Mouse (Mus musculus) CH12.LX (cell line): ENCODE results near the gene Npy4r. TPM values are rescaled to one million over a fixed set of nuclear protein-coding genes. Genes with fewer than 3 reads are reported as not detected.

Experiments used
- DNase-seq: peaks from one replicate; pipeline ENCODE4 v3.0.0-alpha.2; 2013; ENCODE audit errors: extremely low read depth
- H3K27ac ChIP-seq: 2 replicates; pipeline ENCODE4 v1.5.1; 2012; ENCODE audit warnings: low read depth, mild to moderate bottlenecking, control low read depth, moderate library complexity; ENCODE audit not compliant: insufficient read depth
- H3K27me3 ChIP-seq: replicated peaks from 2 replicates; pipeline ENCODE3; 2012; ENCODE audit warnings: inconsistent platforms
- H3K36me3 ChIP-seq, 2 experiments: replicated peaks in 1 of 2; 2 replicates each; pipeline versions ENCODE3 to v1.6.1; 2012; ENCODE audit warnings: inconsistent platforms in 1 of 2, low read length in 1 of 2, mild to moderate bottlenecking in 1 of 2, mixed read lengths in 1 of 2, moderate library complexity in 1 of 2; ENCODE audit not compliant: control insufficient read depth in 1 of 2, insufficient read depth in 1 of 2
- H3K4me1 ChIP-seq, 2 experiments: 2 replicates each; pipeline ENCODE4 v1.6.1; 2012; ENCODE audit warnings: inconsistent platforms in 1 of 2, moderate library complexity in 1 of 2; ENCODE audit not compliant: insufficient read depth in 2 of 2, control insufficient read depth in 1 of 2
- H3K4me2 ChIP-seq: 2 replicates; pipeline ENCODE4 v1.6.1; 2012; ENCODE audit warnings: low read depth, mild to moderate bottlenecking, control low read depth; ENCODE audit not compliant: poor library complexity, insufficient read depth, severe bottlenecking
- H3K4me3 ChIP-seq, 3 experiments: fragments of 150-350 bp in 1 of 3; sonication (generic) in 1 of 3; replicated peaks in 1 of 3; 2 replicates each; pipeline versions ENCODE3 to v1.5.1; 2011 to 2012; ENCODE audit warnings: low read depth in 2 of 3, low read length in 2 of 3, mild to moderate bottlenecking in 2 of 3, moderate library complexity in 2 of 3, control low read depth in 1 of 3, improper control_type of control experiment in 1 of 3, inconsistent platforms in 1 of 3, mixed read lengths in 1 of 3; ENCODE audit not compliant: poor library complexity in 1 of 3
- H3K79me2 ChIP-seq: replicated peaks from 2 replicates; pipeline ENCODE4 v1.6.1; 2012; ENCODE audit warnings: mild to moderate bottlenecking, moderate library complexity; ENCODE audit not compliant: control insufficient read depth, poor library complexity, insufficient read depth, severe bottlenecking; ENCODE audit errors: extremely low read depth
- H3K9ac ChIP-seq: 2 replicates; pipeline ENCODE4 v1.6.1; 2012; ENCODE audit warnings: low read depth, mild to moderate bottlenecking, control low read depth, moderate library complexity; ENCODE audit not compliant: insufficient read depth
- H3K9me3 ChIP-seq: replicated peaks from 2 replicates; pipeline ENCODE3; 2012; ENCODE audit warnings: low read length, inconsistent platforms, mixed read lengths
- BHLHE40 ChIP-seq: IDR thresholded peaks from 2 replicates; pipeline ENCODE4 v1.6.1; 2011; ENCODE audit warnings: mild to moderate bottlenecking, low read depth, low read length, improper control_type of control experiment
- CTCF ChIP-seq, 2 experiments: IDR thresholded peaks in 1 of 2; conservative IDR thresholded peaks in 1 of 2; 2 replicates each; pipeline ENCODE4 v1.5.1; 2011 to 2012; ENCODE audit warnings: low read depth in 2 of 2, low read length in 2 of 2, improper control_type of control experiment in 1 of 2, inconsistent platforms in 1 of 2, mild to moderate bottlenecking in 1 of 2, moderate library complexity in 1 of 2
- E2F4 ChIP-seq: IDR thresholded peaks from 2 replicates; pipeline ENCODE4 v1.6.1; 2011; ENCODE audit warnings: low read depth, low read length, improper control_type of control experiment; ENCODE audit not compliant: insufficient replicate concordance
- ELF1 ChIP-seq: IDR thresholded peaks from 2 replicates; pipeline ENCODE4 v1.6.1; 2014; ENCODE audit warnings: low read depth, mild to moderate bottlenecking, inconsistent platforms, low read length, improper control_type of control experiment
- EP300 ChIP-seq: IDR thresholded peaks from 2 replicates; pipeline ENCODE4 v1.6.1; 2011; ENCODE audit warnings: low read length, improper control_type of control experiment
- ETS1 ChIP-seq: conservative IDR thresholded peaks from 2 replicates; pipeline ENCODE4 v1.6.1; 2012; ENCODE audit warnings: low read depth, mild to moderate bottlenecking, inconsistent platforms, low read length, improper control_type of control experiment, moderate library complexity
- IRF4 ChIP-seq: IDR thresholded peaks from 2 replicates; pipeline ENCODE4 v1.6.1; 2014; ENCODE audit warnings: low read depth, mild to moderate bottlenecking, inconsistent platforms, low read length, improper control_type of control experiment
- JUN ChIP-seq: IDR thresholded peaks from 2 replicates; pipeline ENCODE4 v1.6.1; 2011; ENCODE audit warnings: low read depth, mild to moderate bottlenecking, low read length, improper control_type of control experiment, moderate library complexity; ENCODE audit not compliant: insufficient read depth
- JUND ChIP-seq: conservative IDR thresholded peaks from 2 replicates; pipeline ENCODE4 v1.6.1; 2011; ENCODE audit warnings: low read depth, low read length, improper control_type of control experiment
- MAFK ChIP-seq: IDR thresholded peaks from 2 replicates; pipeline ENCODE4 v1.6.1; 2011; ENCODE audit warnings: low read length, improper control_type of control experiment; ENCODE audit not compliant: insufficient replicate concordance
- MAZ ChIP-seq: IDR thresholded peaks from 2 replicates; pipeline ENCODE4 v1.6.1; 2012; ENCODE audit warnings: low read depth, mild to moderate bottlenecking, inconsistent platforms, low read length, improper control_type of control experiment, moderate library complexity
- MEF2A ChIP-seq: IDR thresholded peaks from 2 replicates; pipeline ENCODE4 v1.6.1; 2014; ENCODE audit warnings: low read depth, mild to moderate bottlenecking, inconsistent platforms, low read length, improper control_type of control experiment, borderline replicate concordance
- PAX5 ChIP-seq: IDR thresholded peaks from 2 replicates; pipeline ENCODE4 v1.6.1; 2012; ENCODE audit warnings: low read length, inconsistent platforms, mixed read lengths
- POLR2AphosphoS2 ChIP-seq: IDR thresholded peaks from 2 replicates; pipeline ENCODE4 v1.6.1; 2011; ENCODE audit warnings: low read depth, low read length, improper control_type of control experiment
- RAD21 ChIP-seq: IDR thresholded peaks from 2 replicates; pipeline ENCODE4 v1.6.1; 2011; ENCODE audit warnings: low read depth, mild to moderate bottlenecking, low read length, improper control_type of control experiment, moderate library complexity
- SMC3 ChIP-seq: IDR thresholded peaks from 2 replicates; pipeline ENCODE4 v1.6.1; 2011; ENCODE audit warnings: low read depth, low read length, improper control_type of control experiment
- TBP ChIP-seq: conservative IDR thresholded peaks from 2 replicates; pipeline ENCODE4 v1.6.1; 2011; ENCODE audit warnings: low read depth, low read length, improper control_type of control experiment
- TCF12 ChIP-seq: IDR thresholded peaks from 2 replicates; pipeline ENCODE4 v1.6.1; 2014; ENCODE audit warnings: low read depth, mild to moderate bottlenecking, inconsistent platforms, low read length, improper control_type of control experiment
- UBTF ChIP-seq: IDR thresholded peaks from 2 replicates; pipeline ENCODE4 v1.6.1; 2012; ENCODE audit warnings: low read depth, mild to moderate bottlenecking, inconsistent platforms, low read length, improper control_type of control experiment, moderate library complexity
- USF1 ChIP-seq: IDR thresholded peaks from 2 replicates; pipeline ENCODE4 v1.6.1; 2014; ENCODE audit warnings: low read depth, mild to moderate bottlenecking, inconsistent platforms, low read length, improper control_type of control experiment
- USF2 ChIP-seq: conservative IDR thresholded peaks from 2 replicates; pipeline ENCODE4 v1.6.1; 2011; ENCODE audit warnings: low read depth, low read length, improper control_type of control experiment
- ZC3H11A ChIP-seq: IDR thresholded peaks from 2 replicates; pipeline ENCODE4 v1.6.1; 2012; ENCODE audit warnings: low read depth, mild to moderate bottlenecking, inconsistent platforms, low read length, improper control_type of control experiment
- dilution Hi-C: fragments of 300-500 bp; cut with MboI; formaldehyde crosslinking; loops from 2 replicates; pipeline ENCODE4 v1.14.3; 2020; ENCODE audit warnings: low sequenced_read_pairs; ENCODE audit not compliant: extremely low pct_unique_long_range_greater_than_20kb, extremely low pct_ligation_motif_present
- in situ Hi-C: fragments of 300-500 bp; cut with MboI; formaldehyde crosslinking; loops from 3 replicates; pipeline ENCODE4 v1.14.3; 2019; ENCODE audit warnings: low sequenced_read_pairs, low pct_ligation_motif_present, low pct_unique_long_range_greater_than_20kb, mixed read lengths
- polyA plus RNA-seq: library from polyadenylated mRNA; unstranded; fragments of >175 nt; gene quantifications from 2 replicates; pipeline ENCODE4 v1.2.1, GENCODE M21; 2012; ENCODE audit warnings: low read depth; ENCODE audit not compliant: insufficient read length
- total RNA-seq, 2 experiments: library from RNA; depleted of rRNA; stranded (reverse); fragments of 300-350 nt in 1 of 2; fragments of >200 nt in 1 of 2; gene quantifications; 2 replicates each; pipeline ENCODE4 v1.2.3; 2012 to 2014

Npy4r gene
- total and polyA plus RNA-seq, 3 experiments: 0.04 TPM; not detected in 2

DNA sequence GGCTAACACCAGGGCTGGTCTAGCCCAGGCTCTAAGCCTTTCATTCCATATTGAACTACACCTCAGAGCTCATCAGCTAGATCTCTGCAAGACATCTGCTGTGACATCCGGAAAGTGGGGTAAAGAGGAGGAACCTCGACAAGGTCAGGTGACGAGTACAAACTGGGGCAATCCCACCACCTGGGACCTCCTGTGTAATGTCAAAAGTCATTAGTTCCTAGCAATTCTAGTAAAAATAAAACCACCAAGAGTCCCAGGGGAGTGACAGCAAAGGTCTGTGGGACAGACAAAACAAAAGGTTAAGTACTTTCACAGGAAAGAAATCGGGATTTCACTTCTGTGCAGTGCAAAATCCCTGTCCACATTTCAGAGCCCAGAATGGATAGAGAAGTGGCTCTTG lies 41.6 kb upstream of the Npy4r start:
- dilution Hi-C loops (no loop called here), in situ Hi-C loops (no loop called here)
- Histone ChIP-seq H3K79me2 (no peaks in the 10 kb centered on the region), H3K9me3 (no peaks in the 10 kb centered on the region), H3K4me2 (no peak overlapping the region), H3K4me1 (peaks cover 21 to 77% of the 10 kb centered on the region in 2 experiments), H3K4me3 (no peak overlapping the region), H3K27ac (no peak overlapping the region), H3K27me3 (peaks cover 7% of the 10 kb centered on the region), H3K9ac (no peak overlapping the region), H3K36me3 (no peaks in the 10 kb centered on the region)
- TF ChIP-seq TBP (no peak), USF1 (0 out of 2 replicates have a peak, but pooled peaks have one; percentile 11), BHLHE40 (peak; percentile 70), ETS1 (0 out of 2 replicates have a peak, but pooled peaks have one; percentile 52)
- peak; percentile 69 for DNase-seq

DNA sequence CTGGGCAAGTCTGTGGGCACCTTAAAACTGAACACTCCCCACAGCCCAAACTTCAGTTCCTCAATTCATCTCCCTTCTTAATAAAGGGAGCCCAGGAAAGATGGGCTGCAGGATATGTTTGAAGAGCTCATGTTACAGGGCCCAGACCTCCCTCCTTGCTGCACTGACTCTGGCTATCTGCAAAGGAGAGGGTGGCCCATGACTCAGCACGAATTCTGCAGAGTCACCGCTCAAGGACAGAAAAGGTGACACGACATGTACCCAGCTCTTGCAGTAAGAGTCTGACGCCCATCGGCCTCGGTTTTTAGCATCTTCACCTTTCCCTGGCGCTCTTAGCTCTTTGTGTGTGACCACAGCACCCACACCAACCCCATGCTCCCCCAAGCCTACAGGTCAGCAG lies 38.1 kb upstream of the Npy4r start:
- peak; percentile 51 for DNase-seq
- no peaks in the 10 kb centered on the region for H3K9me3 ChIP-seq
- no peaks in the 10 kb centered on the region for H3K27me3 ChIP-seq
- TF ChIP-seq JUN (no peak), MAZ (no peak), MAFK (peak; percentile 93), POLR2AphosphoS2 (no peak), EP300 (no peak)
- H3K9ac ChIP-seq: no peak overlapping the region
- H3K4me3 ChIP-seq: no peak overlapping the region
- no peaks in the 10 kb centered on the region for H3K79me2 ChIP-seq
- H3K27ac ChIP-seq: no peak overlapping the region
- no peak overlapping the region for H3K4me2 ChIP-seq
- H3K36me3 ChIP-seq: no peaks in the 10 kb centered on the region
- dilution Hi-C loops: no loop called here
- peaks cover 22 to 68% of the 10 kb centered on the region in 2 experiments for H3K4me1 ChIP-seq
- in situ Hi-C loops: no loop called here

DNA sequence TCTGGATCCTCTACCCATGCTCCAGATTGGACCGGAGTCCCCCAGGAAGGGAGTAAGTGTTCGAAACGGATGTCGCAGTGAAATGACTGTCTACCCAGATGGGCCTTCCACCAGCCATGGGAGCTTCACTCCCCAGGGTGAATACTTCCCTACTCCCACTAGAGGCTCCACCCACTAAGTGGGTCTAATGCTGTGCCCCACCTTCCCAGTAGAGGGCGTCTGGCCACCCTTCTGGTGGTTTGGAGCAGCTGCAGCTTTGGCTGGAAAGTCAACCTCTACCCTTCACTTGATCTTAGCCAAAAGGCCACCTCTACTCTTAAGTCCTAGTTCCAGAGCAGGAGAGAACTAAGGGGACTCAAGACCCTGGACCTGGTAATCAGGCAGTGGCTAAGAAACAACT lies 36.3 kb upstream of the Npy4r start:
- Histone ChIP-seq H3K27me3 (no peaks in the 10 kb centered on the region), H3K36me3 (no peaks in the 10 kb centered on the region), H3K27ac (no peak overlapping the region), H3K4me3 (no peak overlapping the region), H3K9me3 (no peaks in the 10 kb centered on the region), H3K4me2 (no peak overlapping the region), H3K9ac (no peak overlapping the region), H3K79me2 (no peaks in the 10 kb centered on the region), H3K4me1 (peaks cover 12 to 51% of the 10 kb centered on the region in 2 experiments)
- peak; percentile 78 for DNase-seq
- dilution Hi-C loops (no loop called here), in situ Hi-C loops (no loop called here)
- TF ChIP-seq PAX5 (no peak), MEF2A (peak; percentile 35; the same call in 1 of the 2 replicates), CTCF (conservative IDR thresholded peaks at IDR 0.05 in 1 of 2, IDR thresholded peaks at IDR 0.05 in 1 of 2; ENCODE audit: low read depth in 2 of 2, low read length in 2 of 2) (peak; percentile 74 to 96), UBTF (no peak), MAZ (0 out of 2 replicates have a peak, but pooled peaks have one; percentile 42), IRF4 (peak; percentile 49; the same call in 1 of the 2 replicates), USF2 (no peak), E2F4 (no peak), ELF1 (peak; percentile 42; the same call in 1 of the 2 replicates), SMC3 (peak; percentile 89), TCF12 (0 out of 2 replicates have a peak, but pooled peaks have one; percentile 39), ZC3H11A (peak; percentile 35), JUND (0 out of 2 replicates have a peak, but pooled peaks have one; percentile 15), RAD21 (peak; percentile 72)
